In the genomic region with DNA sequence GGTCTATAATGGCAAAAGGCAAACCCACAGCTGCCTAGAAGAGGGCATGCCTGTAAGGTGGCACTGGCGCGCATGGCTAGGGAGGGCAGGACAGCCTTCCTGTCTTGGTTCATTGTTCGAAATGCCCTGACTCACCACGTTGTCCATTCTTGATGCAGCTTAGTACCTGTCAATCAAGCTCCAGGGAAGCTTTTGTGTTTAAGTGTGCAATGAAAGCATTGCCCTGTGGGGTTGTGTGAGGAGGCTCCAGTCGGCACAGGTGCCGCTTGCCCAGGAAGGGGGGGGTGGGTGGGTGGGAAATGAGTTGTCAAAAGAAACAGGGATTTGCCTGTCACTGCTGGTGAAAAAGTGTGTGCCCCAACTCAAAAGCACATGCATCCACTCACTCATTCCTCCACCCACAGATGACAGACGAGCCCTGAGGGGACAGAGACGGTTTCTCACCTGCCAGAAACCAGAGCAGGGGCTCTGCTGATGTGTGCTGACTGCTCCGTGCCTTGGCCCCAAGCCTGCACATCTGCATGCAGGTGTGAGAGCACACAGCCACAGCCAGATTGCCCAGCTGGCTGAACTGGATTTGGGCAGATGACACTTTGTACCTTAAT, we compare ENCODE assay signal across 28 mouse cellular contexts.
DNase-seq lines count a peak whose midpoint lies in the region; ATAC-seq and TF ChIP-seq lines count a peak whose summit lies in the region.
"Had no signal": no experiment of that assay in that cellular context is flagged by ENCODE, and none has a peak within 500 bp of the region (broad histone marks: within the 10 kb centered on the region; RNA-seq: fewer than 3 reads in every experiment).

No protein-coding gene starts in this region.

- no peak overlapping the region for H3K4me3 ChIP-seq in midbrain, embryonic 16.5 days (ENCODE audit: low read depth, low read length)
- no peak overlapping the region for H3K4me3 ChIP-seq in midbrain, embryonic 11.5 days (ENCODE audit: low read depth, low read length)
- no peak overlapping the region for H3K4me3 ChIP-seq in embryonic facial prominence, embryonic 11.5 days (ENCODE audit: low read depth, low read length)
- H3K4me3 ChIP-seq in kidney, embryonic 15.5 days (replicated peaks): no peak overlapping the region
- H3K4me3 ChIP-seq: hindbrain, embryonic 10.5 days; hindbrain, embryonic 15.5 days; layer of hippocampus, adult 2 months had no signal

- peak; percentile 47; the same call in 1 of the 2 replicates for ATAC-seq in midbrain, embryonic 16.5 days
- no peak for ATAC-seq in midbrain, embryonic 11.5 days (ENCODE audit: low FRiP score)
- ATAC-seq in embryonic facial prominence, embryonic 11.5 days (replicated peaks; ENCODE audit: insufficient number of reproducible peaks, low FRiP score, low TSS enrichment, low read depth): peak; percentile 31; the same call in 1 of the 2 replicates
- no peak for ATAC-seq in kidney, embryonic 15.5 days (replicated peaks; ENCODE audit: low FRiP score)
- ATAC-seq: activated CD4-positive, CD25-positive, alpha-beta regulatory T cell, adult 4 months; forebrain, embryonic 16.5 days; inflammation-experienced regulatory T-cells, adult 6 months had no signal

- WGBS in midbrain, embryonic 16.5 days: 19% methylated on average over 9 of the region's 9 CpGs
- 37% methylated on average over 9 of the region's 9 CpGs for WGBS in midbrain, embryonic 11.5 days
- WGBS in embryonic facial prominence, embryonic 11.5 days: 52% methylated on average over 9 of the region's 9 CpGs
- WGBS in kidney, embryonic 15.5 days: 76% methylated on average over 9 of the region's 9 CpGs

- H3K36me3 ChIP-seq in midbrain, embryonic 16.5 days (ENCODE audit: control insufficient read depth, insufficient read depth, low read length): no peaks in the 10 kb centered on the region
- no peaks in the 10 kb centered on the region for H3K36me3 ChIP-seq in midbrain, embryonic 11.5 days (ENCODE audit: control insufficient read depth, insufficient read depth, low read length)
- no peaks in the 10 kb centered on the region for H3K36me3 ChIP-seq in embryonic facial prominence, embryonic 11.5 days (replicated peaks; ENCODE audit: control insufficient read depth, insufficient read depth, low read depth, low read length)
- H3K36me3 ChIP-seq in kidney, embryonic 15.5 days: no peaks in the 10 kb centered on the region
- H3K36me3 ChIP-seq: hindbrain, embryonic 10.5 days; hindbrain, embryonic 15.5 days had no signal

- H3K27me3 ChIP-seq in midbrain, embryonic 16.5 days (ENCODE audit: control insufficient read depth, insufficient read depth, low read depth, low read length): no peaks in the 10 kb centered on the region
- H3K27me3 ChIP-seq in midbrain, embryonic 11.5 days (ENCODE audit: control insufficient read depth, insufficient read depth, low read length): no peaks in the 10 kb centered on the region
- no peaks in the 10 kb centered on the region for H3K27me3 ChIP-seq in embryonic facial prominence, embryonic 11.5 days (ENCODE audit: control insufficient read depth, insufficient read depth, low read length)
- H3K27me3 ChIP-seq in kidney, embryonic 15.5 days: no peaks in the 10 kb centered on the region; the same call in 1 of the 2 replicates
- H3K27me3 ChIP-seq: hindbrain, embryonic 15.5 days had no signal

- DNase-seq in midbrain, embryonic 11.5 days (ENCODE audit: low spot score, missing footprints): no peak
- DNase-seq in brain, embryonic 14.5 days (ENCODE audit: low read depth): peak; percentile 35
- peak; percentile 21 for DNase-seq in embryonic facial prominence, embryonic 11.5 days (ENCODE audit: low spot score)
- peak; percentile 32 for DNase-seq in forelimb bud, embryonic 11.5 days (ENCODE audit: low read depth, low spot score)
- DNase-seq in kidney, adult 8-10 months: no peak
- DNase-seq: adrenal gland, adult 2 months; adrenal gland, postnatal 36 days; B cell, adult 2 months; cerebellum, adult 8-10 months; cerebellum, postnatal 25 days; gastrocnemius, postnatal 10 days; heart, postnatal 14 days; kidney, adult 11 months; kidney, postnatal 36 days; liver; lung, adult 2 months; lung, postnatal 10 days; right cerebral cortex, postnatal 4 days; thymus, postnatal 4 days had no signal

- no peak for TF ChIP-seq CTCF in brain, embryonic 14.5 days (IDR thresholded peaks at IDR 0.05; ENCODE audit: borderline replicate concordance, extremely low read depth, insufficient read depth, insufficient read length)

- no peak overlapping the region for H3K9ac ChIP-seq in midbrain, embryonic 16.5 days (ENCODE audit: low read depth, low read length)
- no peak overlapping the region for H3K9ac ChIP-seq in midbrain, embryonic 11.5 days (ENCODE audit: low read length)
- no peak overlapping the region for H3K9ac ChIP-seq in embryonic facial prominence, embryonic 11.5 days (replicated peaks; ENCODE audit: low read length)
- no peak overlapping the region for H3K9ac ChIP-seq in kidney, embryonic 15.5 days
- H3K9ac ChIP-seq: hindbrain, embryonic 15.5 days; liver, embryonic 14.5 days had no signal

- no peak overlapping the region for H3K4me2 ChIP-seq in midbrain, embryonic 16.5 days (ENCODE audit: low read length)
- no peak overlapping the region for H3K4me2 ChIP-seq in midbrain, embryonic 11.5 days
- H3K4me2 ChIP-seq in embryonic facial prominence, embryonic 11.5 days (ENCODE audit: low read depth, low read length): no peak overlapping the region
- no peak overlapping the region for H3K4me2 ChIP-seq in kidney, embryonic 15.5 days
- H3K4me2 ChIP-seq: hindbrain, embryonic 15.5 days had no signal

- no peak overlapping the region for H3K27ac ChIP-seq in midbrain, embryonic 16.5 days (ENCODE audit: low read length)
- H3K27ac ChIP-seq in midbrain, embryonic 11.5 days (ENCODE audit: low read depth, low read length): no peak overlapping the region
- no peak overlapping the region for H3K27ac ChIP-seq in embryonic facial prominence, embryonic 11.5 days (replicated peaks; ENCODE audit: low read depth, low read length)
- H3K27ac ChIP-seq in kidney, embryonic 15.5 days: no peak overlapping the region
- H3K27ac ChIP-seq: hindbrain, embryonic 10.5 days; hindbrain, embryonic 15.5 days; layer of hippocampus, adult 2 months; liver, embryonic 14.5 days had no signal

- TF ChIP-seq POLR2A in brain, embryonic 14.5 days (IDR thresholded peaks at IDR 0.05; ENCODE audit: borderline replicate concordance, extremely low read depth, insufficient read depth, insufficient read length, poor library complexity, severe bottlenecking): no peak

- H3K4me1 ChIP-seq in midbrain, embryonic 16.5 days (ENCODE audit: control insufficient read depth, insufficient read depth, low read length): peaks cover 13% of the 10 kb centered on the region
- H3K4me1 ChIP-seq in midbrain, embryonic 11.5 days (ENCODE audit: control insufficient read depth, insufficient read depth, low read length): peaks cover 8% of the 10 kb centered on the region; the same call in 1 of the 2 replicates
- H3K4me1 ChIP-seq in embryonic facial prominence, embryonic 11.5 days (ENCODE audit: control insufficient read depth, insufficient read depth, low read length): 0 out of 2 replicates have a peak, but pooled peaks cover 2% of the 10 kb centered on the region
- H3K4me1 ChIP-seq in kidney, embryonic 15.5 days: peaks cover 19% of the 10 kb centered on the region

- no peaks in the 10 kb centered on the region for H3K9me3 ChIP-seq in midbrain, embryonic 16.5 days (replicated peaks; ENCODE audit: control insufficient read depth, low read length, poor library complexity, severe bottlenecking)
- no peaks in the 10 kb centered on the region for H3K9me3 ChIP-seq in midbrain, embryonic 11.5 days (ENCODE audit: control insufficient read depth, low read length)
- no peaks in the 10 kb centered on the region for H3K9me3 ChIP-seq in embryonic facial prominence, embryonic 11.5 days (replicated peaks; ENCODE audit: control insufficient read depth, low read length)
- H3K9me3 ChIP-seq in kidney, embryonic 15.5 days (replicated peaks): no peaks in the 10 kb centered on the region
- H3K9me3 ChIP-seq: hindbrain, embryonic 10.5 days; hindbrain, embryonic 15.5 days had no signal

Comparison
In these comparisons a context has a peak if more than half of its experiments do, and no peak if none do; other contexts are left out.
1. ATAC-seq: peak in midbrain, embryonic 16.5 days (single experiment) and embryonic facial prominence, embryonic 11.5 days (single experiment); none in midbrain, embryonic 11.5 days (single experiment) and kidney, embryonic 15.5 days (single experiment).
2. DNase-seq: peak in brain, embryonic 14.5 days (single experiment), embryonic facial prominence, embryonic 11.5 days (single experiment) and forelimb bud, embryonic 11.5 days (single experiment); none in midbrain, embryonic 11.5 days (single experiment) and kidney, adult 8-10 months (0 of 2).